Mouse (Mus musculus) spleen, adult 18-20 months (tissue): ENCODE results near the gene Ubn1.

Source experiments
- DNase-seq, 2 experiments: peaks; one replicate each; pipeline ENCODE4 v3.0.0; 2022; ENCODE audit warnings: mixed read lengths in 2 of 2

Ubn1 gene

GRCm38 (mm10) chr16:5049774-5050234 lies at the start of gene Ubn1, which contains the start of gene Glyr1:
TSS of gene Ubn1 (plus strand) at chr16:5050057.
TSS of gene Glyr1 (minus strand) at chr16:5049863.
- peak; percentile 97 to 99 for DNase-seq

GRCm38 (mm10) chr16:5000611-5001010 lies 49.2 kb upstream of the Ubn1 start:
- no peak for DNase-seq

DNA sequence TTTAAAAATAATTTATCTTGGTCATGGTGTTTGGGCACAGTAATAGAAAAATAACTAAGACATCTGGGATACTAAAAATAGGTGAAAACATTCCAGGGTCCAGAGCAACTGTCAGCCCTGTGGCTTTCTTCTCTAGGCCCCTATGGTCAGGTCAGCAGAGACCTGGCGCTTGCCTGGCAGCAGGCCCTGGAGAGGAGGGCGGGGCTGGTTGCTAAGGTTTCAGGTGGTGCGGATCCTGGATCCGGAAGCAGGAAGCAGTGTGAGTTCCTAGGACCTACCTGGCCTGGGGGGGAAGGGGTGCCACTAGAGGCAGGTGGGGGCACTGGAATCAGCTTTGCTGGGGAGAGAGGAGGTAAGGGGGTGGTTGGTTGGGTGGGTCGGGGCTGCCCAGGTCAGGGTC lies 42.8 kb upstream of the Ubn1 start, which contains the start of gene Smim22:
Gene Smim22, plus strand, starts transcription at position 222 of the 400 bp plus-strand sequence.
- DNase-seq: no peak

DNA sequence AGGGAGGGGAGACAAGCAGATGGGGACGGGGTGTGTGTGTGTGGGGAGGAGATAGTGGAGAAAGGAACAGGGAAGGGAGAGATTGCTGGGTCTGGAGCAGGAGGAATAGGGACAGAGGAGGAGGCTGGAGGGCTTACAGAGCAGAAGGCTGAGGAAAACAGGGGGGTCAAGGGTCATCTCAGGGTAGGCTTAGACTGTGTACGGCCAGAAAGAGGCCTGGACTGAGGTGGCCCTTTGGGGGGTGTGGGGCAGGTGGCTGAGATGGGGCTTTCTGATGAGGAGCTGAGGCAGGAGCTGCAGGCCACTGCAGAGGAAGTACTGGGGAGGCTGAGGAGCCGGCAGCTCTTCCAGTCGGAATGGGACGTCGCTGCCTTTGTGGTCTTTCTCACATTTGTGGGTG lies 42.4 kb upstream of the Ubn1 start:
- DNase-seq: no peak

- DNase-seq: no peak
Measured at GRCm38 (mm10) chr16:5008076-5008475, 41.8 kb upstream of the Ubn1 start.

DNA sequence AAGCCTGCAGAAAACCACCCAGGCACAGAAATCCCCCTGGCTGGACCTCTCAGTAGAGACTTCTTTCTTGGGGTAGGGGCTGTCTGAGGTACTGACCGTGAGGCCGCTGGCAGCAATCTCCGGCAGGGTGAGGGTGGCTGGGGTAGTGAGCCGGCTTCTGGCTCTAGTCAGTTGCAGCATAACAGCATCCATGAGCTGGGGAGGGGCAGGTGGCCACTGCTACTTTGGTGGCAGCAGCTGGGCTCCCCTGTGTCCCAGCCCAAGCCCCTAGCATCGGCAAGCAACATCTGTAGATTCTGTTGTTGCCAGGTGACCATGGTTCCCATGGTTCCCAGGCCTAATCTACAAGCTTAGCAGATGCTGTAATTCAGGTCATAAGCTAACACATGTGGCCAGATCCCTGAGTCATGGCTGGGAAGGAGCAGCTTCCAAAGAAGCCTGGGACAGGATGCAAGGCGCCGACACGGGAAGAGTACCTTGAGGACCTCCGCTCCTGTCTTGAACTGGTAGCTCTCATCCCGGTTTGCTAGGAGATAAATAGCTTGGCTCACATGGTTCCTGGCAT lies 39.4 kb upstream of the Ubn1 start:
- no peak for DNase-seq

- peak; percentile 33 to 37 for DNase-seq
Measured at GRCm38 (mm10) chr16:5011285-5011684, 38.6 kb upstream of the Ubn1 start.

- DNase-seq: peak in 1 of 2 experiments; percentile 15
Measured at GRCm38 (mm10) chr16:5012036-5013005, 37.5 kb upstream of the Ubn1 start.

DNA sequence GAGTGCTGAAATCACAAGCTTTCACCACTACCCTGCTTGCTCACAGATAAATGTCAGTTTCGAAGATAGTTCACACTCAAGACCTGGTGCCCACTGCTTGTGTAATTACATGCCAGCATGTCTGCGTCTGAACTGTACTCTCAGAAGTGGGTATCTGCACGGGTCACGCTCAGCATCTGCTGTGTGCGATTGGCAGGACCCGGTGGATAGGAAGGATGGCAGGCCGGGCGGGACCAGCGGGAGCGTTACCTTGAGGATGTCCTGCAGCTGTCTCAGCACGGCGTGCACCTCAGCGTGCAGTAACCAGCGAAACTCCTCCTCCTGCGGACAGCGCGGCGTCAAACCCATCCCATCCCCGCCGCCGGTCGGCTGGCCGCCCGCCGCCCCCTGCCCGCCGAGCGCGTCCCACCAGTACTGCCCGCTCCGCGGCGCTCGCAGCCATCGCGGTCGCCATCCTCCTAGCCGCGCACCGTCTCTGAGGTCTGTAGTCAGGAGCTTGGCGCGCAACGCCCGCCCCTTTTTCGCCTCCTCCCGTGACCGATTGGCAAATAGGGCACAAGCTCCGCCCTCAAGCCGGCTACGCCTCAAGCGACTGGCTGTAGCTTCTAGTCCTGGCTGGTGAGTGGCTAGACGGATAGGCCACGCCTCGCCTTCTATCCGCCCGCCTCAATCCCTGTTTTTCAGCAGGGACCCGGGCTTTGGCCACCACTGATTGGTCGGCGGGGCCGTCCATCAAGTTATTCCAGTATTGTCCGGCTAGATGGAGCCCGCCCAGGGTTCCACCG lies 36.6 kb upstream of the Ubn1 start, which contains the start of gene Rogdi:
Gene Rogdi, minus strand, starts transcription at position 500 of the 785 bp plus-strand sequence.
- DNase-seq: peak; percentile 93

DNA sequence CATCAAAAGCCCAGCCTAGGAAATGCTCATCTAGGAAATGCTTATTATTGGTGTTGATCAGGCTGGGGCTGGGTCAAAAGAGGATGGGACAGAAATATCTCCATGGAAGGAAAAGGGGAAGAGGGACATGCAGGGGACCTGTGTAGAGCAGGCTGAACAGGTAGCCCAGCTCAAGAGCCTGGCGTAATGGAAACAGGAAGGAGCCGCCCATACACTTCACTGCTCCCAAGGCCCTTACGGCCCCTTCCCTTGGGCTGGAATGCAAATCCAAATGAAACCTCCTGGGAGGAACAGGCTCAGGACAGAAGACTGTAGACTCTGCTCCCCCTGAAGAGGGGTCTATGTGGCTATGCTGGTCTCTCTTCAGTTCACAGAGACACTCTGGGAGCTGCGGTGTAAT lies 35.3 kb upstream of the Ubn1 start:
- DNase-seq: no peak

DNA sequence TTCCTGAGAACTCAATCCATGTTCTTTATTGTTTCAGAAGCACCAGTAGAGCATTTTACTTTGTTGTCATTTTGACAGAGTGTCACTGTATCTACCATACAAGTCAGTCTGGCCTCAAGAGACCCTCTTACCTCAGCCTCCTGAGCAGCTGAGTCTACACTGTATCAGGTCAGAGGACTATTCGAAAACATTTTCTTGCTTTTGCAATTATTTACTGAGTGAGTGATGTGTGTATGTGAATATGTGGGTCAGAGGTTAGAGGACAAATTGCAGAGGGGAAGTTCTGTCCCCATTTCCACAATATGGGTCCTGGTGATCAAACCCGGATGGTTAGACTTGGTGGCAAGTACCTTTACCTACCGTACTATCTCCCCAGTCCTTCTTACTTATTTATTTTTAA lies 25.8 kb upstream of the Ubn1 start:
- DNase-seq: no peak

DNA sequence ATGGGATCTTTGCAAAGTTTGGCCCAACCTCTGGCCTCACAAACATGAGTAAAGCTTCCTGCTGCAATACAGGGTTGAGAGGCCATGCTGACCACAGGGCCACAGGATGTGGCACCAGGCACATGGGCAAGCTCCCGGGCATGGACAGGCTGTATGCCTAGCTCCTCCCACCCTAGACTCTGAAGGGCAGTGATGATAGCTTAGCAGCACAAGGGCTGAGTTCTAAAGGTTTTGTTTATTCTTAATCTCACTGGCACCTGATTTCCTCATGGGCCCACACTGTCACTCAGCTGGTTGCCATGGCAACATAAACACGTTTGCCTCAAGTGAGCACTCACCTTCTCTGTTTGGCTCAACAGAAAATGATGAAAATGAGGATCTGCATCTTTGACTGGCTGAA lies 20.0 kb upstream of the Ubn1 start:
- no peak for DNase-seq

DNA sequence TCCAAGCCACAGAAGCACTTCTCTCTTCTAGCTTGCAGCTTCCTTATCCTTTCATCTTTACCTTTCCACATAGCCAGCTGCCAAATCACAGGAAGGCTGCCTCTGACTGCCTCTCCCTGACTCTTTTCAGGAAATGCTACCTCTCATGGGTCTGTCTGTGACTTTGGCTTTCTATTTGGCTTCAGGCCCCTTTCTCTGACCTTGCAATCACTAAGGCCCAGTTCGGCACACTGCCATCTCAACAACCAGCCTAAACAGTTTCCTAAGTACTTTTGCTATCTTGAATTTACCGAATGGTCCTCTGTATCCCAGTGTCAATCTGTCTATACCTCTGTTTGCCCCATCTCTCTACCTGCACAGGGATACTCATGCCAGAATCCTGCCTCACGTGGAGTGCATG lies 14.3 kb upstream of the Ubn1 start:
- DNase-seq: no peak

- no peak for DNase-seq
Measured at GRCm38 (mm10) chr16:5036649-5037234, 13.1 kb upstream of the Ubn1 start.

DNA sequence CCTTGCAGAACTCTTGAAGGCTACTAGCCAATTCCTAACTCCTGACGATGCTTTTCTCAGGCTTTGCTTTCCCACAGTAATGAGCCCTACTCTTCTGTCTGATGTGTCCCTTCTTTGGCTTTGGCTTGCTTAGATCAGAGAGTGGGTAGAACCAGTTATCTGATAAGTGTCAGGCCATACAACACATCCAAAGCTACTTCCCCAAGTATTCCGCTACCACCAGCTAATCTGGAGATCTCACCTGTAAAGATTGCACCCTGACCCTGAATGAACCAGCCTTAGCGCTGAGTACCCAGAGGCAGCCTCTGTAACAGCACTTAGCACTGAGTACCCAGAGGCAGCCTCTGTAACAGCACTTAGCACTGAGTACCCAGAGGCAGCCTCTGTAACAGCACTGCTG lies 4.5 kb upstream of the Ubn1 start:
- DNase-seq: no peak

DNA sequence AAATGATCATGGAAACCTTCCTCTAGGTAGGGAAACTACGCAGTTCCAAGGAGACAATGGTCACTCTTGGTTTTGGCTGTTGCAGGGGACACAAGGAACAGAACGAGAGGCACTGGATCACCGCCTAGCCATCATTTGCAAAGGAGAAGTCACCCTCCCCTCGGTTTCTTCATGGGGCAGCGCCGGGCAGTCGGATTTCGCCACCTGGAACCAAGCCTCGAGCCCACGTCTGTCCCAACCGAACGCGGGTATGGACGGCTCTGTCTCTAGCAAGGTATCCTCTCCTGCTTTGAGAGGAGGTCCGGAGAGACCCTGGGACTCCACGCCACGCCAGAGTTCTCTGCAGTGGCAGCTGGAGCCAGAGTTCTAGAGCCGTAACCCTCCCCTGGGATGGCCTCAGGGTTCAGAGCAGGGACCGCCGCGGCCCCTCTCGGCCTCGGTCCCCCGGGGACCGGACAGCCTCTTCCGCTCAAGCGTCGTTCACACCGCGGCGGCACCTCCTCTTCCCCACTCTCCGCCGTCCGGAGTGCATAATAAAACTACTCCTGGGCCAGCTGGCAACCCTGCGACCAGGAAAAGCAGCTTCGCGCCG lies 579 bp upstream of the Ubn1 start:
- no peak for DNase-seq

DNA sequence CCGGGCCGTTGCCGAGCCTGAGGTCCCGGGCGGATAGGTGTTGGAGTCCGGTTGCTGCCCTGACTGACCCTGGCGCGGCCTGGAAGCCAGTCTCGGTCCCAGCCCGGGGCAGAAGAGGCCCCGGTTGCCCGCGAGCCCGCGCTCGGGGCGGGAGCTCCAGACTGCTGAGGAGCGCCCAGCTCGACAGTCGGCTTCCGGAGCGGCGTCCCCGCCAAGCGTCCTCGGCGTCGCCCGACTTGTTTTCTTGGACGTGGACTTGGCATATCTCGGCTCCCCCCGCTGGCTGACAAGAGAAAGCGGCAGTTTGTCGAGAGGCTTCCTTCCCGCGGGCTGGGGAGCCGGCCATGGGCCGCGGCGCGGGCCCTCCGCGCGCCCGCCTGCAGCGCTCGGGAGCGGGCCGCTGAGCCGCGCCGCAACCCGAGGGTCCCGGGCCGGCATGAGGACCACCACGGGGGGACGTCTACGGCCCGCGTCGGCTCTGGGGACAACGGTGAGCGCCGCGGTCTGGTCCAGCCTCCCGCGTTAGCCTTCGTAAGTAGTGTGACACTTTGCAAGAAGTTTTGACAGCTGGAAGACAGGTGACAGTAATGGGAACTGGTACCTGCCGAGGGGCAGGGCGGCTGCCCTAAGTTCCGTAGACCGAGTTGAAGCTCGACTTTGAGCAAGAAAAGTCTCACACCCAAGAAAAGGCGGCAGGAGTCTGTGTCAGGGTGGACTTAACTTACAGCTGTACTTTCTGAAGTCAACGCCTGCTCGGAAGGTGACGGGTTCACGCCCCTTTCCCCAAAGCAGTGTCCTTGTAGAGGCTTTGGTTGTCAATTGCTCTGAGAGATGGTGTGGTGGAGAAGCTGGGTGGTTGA lies 624 bp downstream of the Ubn1 start:
- peak; percentile 63 to 74 for DNase-seq

- no peak for DNase-seq
Measured at GRCm38 (mm10) chr16:5058114-5058513, 8.3 kb downstream of the Ubn1 start.

DNA sequence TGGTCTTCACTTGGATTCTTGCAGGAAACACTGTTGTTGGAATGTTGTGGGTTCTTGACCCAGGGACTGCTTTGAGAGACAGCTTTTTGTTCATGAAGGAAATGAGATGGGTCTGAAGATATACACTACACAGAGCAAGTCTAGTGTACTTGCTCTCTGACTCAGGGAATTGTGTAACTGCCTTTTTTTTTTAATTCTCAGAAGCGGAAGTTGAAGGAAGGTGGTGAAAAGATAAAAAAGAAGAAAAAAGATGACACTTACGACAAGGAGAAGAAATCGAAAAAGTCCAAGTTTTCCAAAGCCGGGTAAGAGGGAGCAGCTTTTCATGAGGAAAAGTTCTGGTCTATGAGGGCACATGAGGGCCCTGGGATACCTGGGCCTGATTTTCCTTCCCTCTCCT lies 13.6 kb downstream of the Ubn1 start:
- no peak for DNase-seq

DNA sequence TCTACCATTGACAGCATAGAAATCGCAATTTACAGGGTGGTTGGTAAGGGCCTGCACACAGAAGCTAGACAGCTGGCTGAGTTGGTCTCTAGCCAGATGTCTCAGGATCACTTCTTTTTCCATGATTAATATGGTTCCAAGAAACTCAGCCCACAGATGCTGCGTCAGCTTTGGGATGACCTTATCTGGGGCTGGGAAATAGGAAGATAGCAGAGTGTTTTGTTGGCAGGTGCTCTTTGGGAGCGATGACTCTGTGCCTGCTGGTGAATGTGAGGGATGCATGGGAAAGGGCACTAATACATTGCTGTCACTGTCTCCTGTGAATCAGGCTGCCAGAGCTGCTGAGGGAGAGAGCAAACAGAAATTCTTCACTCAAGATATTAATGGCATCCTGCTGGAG lies 20.5 kb downstream of the Ubn1 start:
- no peak for DNase-seq

DNA sequence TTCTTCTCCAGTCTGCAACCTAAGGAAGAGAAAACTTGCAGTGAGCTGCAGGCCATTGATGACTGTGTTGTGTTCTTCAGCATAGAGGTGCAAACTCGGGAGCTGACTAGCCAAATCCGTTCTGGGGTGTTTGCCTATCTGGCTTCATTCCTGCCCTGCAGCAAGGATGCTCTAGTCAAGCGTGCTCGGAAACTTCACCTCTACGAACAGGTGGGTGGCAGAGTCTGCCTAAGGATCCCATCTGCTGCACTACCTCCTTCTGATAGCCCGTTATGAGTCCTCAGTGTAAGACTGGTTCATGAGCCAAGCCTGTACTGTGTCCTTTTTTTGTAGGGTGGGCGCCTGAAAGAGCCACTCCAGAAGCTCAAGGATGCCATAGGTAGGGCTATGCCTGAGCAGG lies 22.1 kb downstream of the Ubn1 start:
- no peak for DNase-seq
